31 mouse cellular contexts compared by ENCODE assay signal in the genomic region with DNA sequence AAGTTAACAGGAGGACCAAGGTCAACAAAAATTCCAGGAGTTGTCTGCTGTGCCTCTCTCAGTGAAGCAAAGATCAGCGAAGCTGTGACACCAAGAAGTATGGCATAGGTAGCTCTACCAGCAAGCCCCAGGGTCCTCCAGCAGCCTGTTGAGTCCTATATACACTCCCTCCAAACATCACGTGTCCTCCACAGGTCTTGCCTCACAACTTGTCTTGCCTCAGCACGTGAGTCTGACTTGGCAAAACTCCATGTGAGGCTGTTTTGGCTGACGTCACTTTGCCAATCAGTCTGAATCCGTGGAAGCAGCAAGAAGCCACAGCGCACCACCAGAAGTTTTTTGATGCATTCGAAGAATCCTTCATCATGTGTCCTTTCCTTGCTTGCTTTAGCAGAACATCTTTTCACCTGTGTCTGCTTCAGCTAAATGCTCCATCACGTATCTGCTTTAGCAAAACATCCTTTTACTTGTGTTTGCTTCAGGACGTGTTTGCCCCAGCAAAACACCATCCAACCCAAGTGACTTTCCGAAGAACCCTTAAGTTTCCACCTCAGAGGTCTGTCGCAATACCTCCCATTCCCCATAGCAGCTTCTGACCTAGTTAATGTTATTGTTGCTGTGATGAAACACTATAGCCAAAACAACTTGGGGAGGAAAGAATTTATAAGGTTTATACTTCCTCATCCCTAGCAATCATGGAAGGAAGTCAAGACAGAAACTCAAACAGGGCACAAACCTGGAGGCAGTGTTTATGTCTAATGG.
A peak's percentile ranks its signal among the peaks of the same experiment; 100 is the strongest.
DNase-seq lines count a peak whose midpoint lies in the region; ATAC-seq and TF ChIP-seq lines count a peak whose summit lies in the region.
"Had no signal": no experiment of that assay in that cellular context is flagged by ENCODE, and none has a peak within 500 bp of the region (broad histone marks: within the 10 kb centered on the region; RNA-seq: fewer than 3 reads in every experiment).

No protein-coding gene starts in this region.

- H3K4me2 ChIP-seq in lung, embryonic 14.5 days: no peak overlapping the region
- H3K4me2 ChIP-seq: embryonic facial prominence, embryonic 15.5 days; forebrain, embryonic 12.5 days; heart, embryonic 13.5 days; hindbrain, embryonic 15.5 days; kidney, embryonic 15.5 days; limb, embryonic 13.5 days; midbrain, embryonic 11.5 days had no signal

- H3K27ac ChIP-seq in kidney, adult 2 months (ENCODE audit: insufficient read depth, low read depth, low read length): no peak overlapping the region
- H3K27ac ChIP-seq in lung, embryonic 14.5 days (ENCODE audit: low read depth): no peak overlapping the region
- H3K27ac ChIP-seq: embryonic facial prominence, embryonic 10.5 days; embryonic facial prominence, embryonic 15.5 days; forebrain, embryonic 12.5 days; gastrocnemius, adult 2 months; heart, adult 2 months; heart, embryonic 13.5 days; hindbrain, embryonic 10.5 days; hindbrain, embryonic 15.5 days; kidney, embryonic 15.5 days; layer of hippocampus, adult 2 months; limb, embryonic 13.5 days; liver, embryonic 14.5 days; macrophage had no signal

- no peak overlapping the region for H3K9ac ChIP-seq in lung, embryonic 14.5 days
- H3K9ac ChIP-seq: embryonic facial prominence, embryonic 15.5 days; forebrain, embryonic 12.5 days; forebrain, postnatal 0 days; heart, embryonic 13.5 days; hindbrain, embryonic 15.5 days; kidney, embryonic 15.5 days; limb, embryonic 13.5 days; liver, embryonic 14.5 days had no signal

- WGBS in kidney, adult 2 months: 74% methylated on average over 11 of the region's 11 CpGs
- WGBS in lung, embryonic 14.5 days: 80% methylated on average over 11 of the region's 11 CpGs

- H3K9me3 ChIP-seq in lung, embryonic 14.5 days (ENCODE audit: low read depth, low read length): no peaks in the 10 kb centered on the region
- H3K9me3 ChIP-seq: embryonic facial prominence, embryonic 10.5 days; embryonic facial prominence, embryonic 15.5 days; forebrain, embryonic 12.5 days; heart, embryonic 13.5 days; hindbrain, embryonic 10.5 days; hindbrain, embryonic 15.5 days; kidney, embryonic 15.5 days; limb, embryonic 13.5 days had no signal

- TF ChIP-seq POLR2A in kidney, adult 2 months (IDR thresholded peaks at IDR 0.05; ENCODE audit: low read depth, low read length): no peak

- TF ChIP-seq CTCF in kidney, adult 2 months (conservative IDR thresholded peaks at IDR 0.05; ENCODE audit: insufficient read depth, insufficient read length, low read depth, low read length): no peak
- no peak for TF ChIP-seq CTCF in lung, embryonic 14.5 days (IDR thresholded peaks at IDR 0.05; ENCODE audit: low read depth)

- ATAC-seq in lung, embryonic 14.5 days (ENCODE audit: insufficient read depth): no peak
- ATAC-seq: forebrain, postnatal 0 days; inflammation-experienced regulatory T-cells, adult 6 months; midbrain, embryonic 16.5 days had no signal

- no peaks in the 10 kb centered on the region for H3K4me1 ChIP-seq in kidney, adult 2 months (ENCODE audit: control insufficient read depth, insufficient read depth, low read length)
- H3K4me1 ChIP-seq in lung, embryonic 14.5 days (ENCODE audit: insufficient read depth): no peaks in the 10 kb centered on the region
- H3K4me1 ChIP-seq: embryonic facial prominence, embryonic 10.5 days; embryonic facial prominence, embryonic 15.5 days; forebrain, embryonic 12.5 days; heart, embryonic 13.5 days; hindbrain, embryonic 10.5 days; hindbrain, embryonic 15.5 days; kidney, embryonic 15.5 days; limb, embryonic 13.5 days had no signal

- peak; percentile 43 for DNase-seq in kidney, adult 2 months
- DNase-seq in kidney, postnatal 10 days: no peak
- peak; percentile 24 for DNase-seq in adipocyte (ENCODE audit: low spot score)
- peak; percentile 2 for DNase-seq in lung, embryonic 14.5 days
- DNase-seq in lung, postnatal 36 days: peak; percentile 44
- DNase-seq in cerebellum, adult 11 months: no peak
- DNase-seq in frontal cortex, postnatal 36 days (ENCODE audit: low spot score in 2 of 2): no peak
- DNase-seq in spleen, postnatal 4 days (ENCODE audit: low spot score in 2 of 2): no peak
- DNase-seq: adrenal gland, adult 8-10 months; cerebellum, adult 8-10 months; cerebellum, postnatal 25 days; forebrain, postnatal 0 days; gastrocnemius, adult 2 months; heart, adult 2 months; heart, postnatal 10 days; right cerebral cortex, postnatal 25 days; thymus, postnatal 14 days had no signal

- no peaks in the 10 kb centered on the region for H3K36me3 ChIP-seq in kidney, adult 2 months (ENCODE audit: control insufficient read depth, insufficient read depth, low read length)
- no peaks in the 10 kb centered on the region for H3K36me3 ChIP-seq in lung, embryonic 14.5 days (ENCODE audit: insufficient read depth)
- H3K36me3 ChIP-seq: embryonic facial prominence, embryonic 10.5 days; embryonic facial prominence, embryonic 15.5 days; forebrain, embryonic 12.5 days; heart, embryonic 13.5 days; hindbrain, embryonic 10.5 days; hindbrain, embryonic 15.5 days; kidney, embryonic 15.5 days; limb, embryonic 13.5 days had no signal

- H3K4me3 ChIP-seq in kidney, adult 2 months (ENCODE audit: insufficient read depth, low read depth, low read length): no peak overlapping the region
- no peak overlapping the region for H3K4me3 ChIP-seq in lung, embryonic 14.5 days (ENCODE audit: low read depth, low read length)
- H3K4me3 ChIP-seq: embryonic facial prominence, embryonic 10.5 days; embryonic facial prominence, embryonic 15.5 days; forebrain, embryonic 12.5 days; gastrocnemius, adult 2 months; heart, adult 2 months; heart, embryonic 13.5 days; hindbrain, embryonic 10.5 days; hindbrain, embryonic 15.5 days; kidney, embryonic 15.5 days; layer of hippocampus, adult 2 months; limb, embryonic 13.5 days had no signal

- H3K27me3 ChIP-seq in kidney, adult 2 months (replicated peaks; ENCODE audit: control insufficient read depth, insufficient read depth, low read length): no peaks in the 10 kb centered on the region
- H3K27me3 ChIP-seq in lung, embryonic 14.5 days (ENCODE audit: insufficient read depth, low read length): no peaks in the 10 kb centered on the region
- H3K27me3 ChIP-seq: embryonic facial prominence, embryonic 15.5 days; forebrain, embryonic 12.5 days; heart, embryonic 13.5 days; hindbrain, embryonic 15.5 days; kidney, embryonic 15.5 days; limb, embryonic 13.5 days had no signal

Comparison
In these comparisons a context has a peak if more than half of its experiments do, and no peak if none do; other contexts are left out.
1. DNase-seq: peak in kidney, adult 2 months (single experiment), adipocyte (single experiment), lung, embryonic 14.5 days (single experiment) and lung, postnatal 36 days (single experiment); none in kidney, postnatal 10 days (single experiment), cerebellum, adult 11 months (single experiment), frontal cortex, postnatal 36 days (0 of 2) and spleen, postnatal 4 days (0 of 2).